In the genomic region with DNA sequence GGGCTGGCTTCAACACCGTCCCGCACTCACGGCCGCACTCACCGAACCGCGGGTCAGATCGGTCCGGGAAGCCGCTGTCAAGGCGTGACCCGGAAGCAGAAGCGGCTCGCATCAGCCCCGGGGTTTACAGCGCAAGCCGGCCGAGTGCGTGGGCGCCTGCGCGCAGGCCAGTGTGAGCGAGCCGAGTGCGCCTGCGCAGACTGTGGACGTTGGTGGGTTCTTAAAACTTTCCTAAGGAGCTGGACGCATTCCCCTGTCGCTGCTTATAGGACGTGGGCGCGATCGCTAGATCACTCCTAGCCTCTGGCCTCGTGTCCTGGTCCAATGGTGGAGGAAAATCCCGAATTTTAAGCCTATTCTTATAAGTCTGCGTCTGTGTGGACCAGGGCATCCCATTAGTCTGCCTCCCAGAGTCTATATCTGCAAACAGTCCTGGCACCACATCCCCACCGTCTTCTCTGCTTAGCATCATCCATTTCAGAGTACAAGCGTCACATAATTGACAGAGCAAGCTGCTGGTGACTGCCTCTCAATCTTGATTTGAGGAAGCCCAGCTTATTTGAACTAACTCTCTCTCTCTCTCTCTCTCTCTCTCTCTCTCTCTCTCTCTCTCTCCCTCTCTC, we compare ENCODE assay signal across 7 mouse cellular contexts. TPM values are rescaled to one million over a fixed set of nuclear protein-coding genes. Genes with fewer than 3 reads are reported as not detected.
DNase-seq lines count a peak whose midpoint lies in the region; ATAC-seq lines count a peak whose summit lies in the region.

No protein-coding gene starts in this region.

- peak; percentile 97 for DNase-seq in adrenal gland, postnatal 14 days
- DNase-seq in embryonic facial prominence, embryonic 11.5 days (ENCODE audit: low spot score), result peak; percentile 95
- peak; percentile 99 for DNase-seq in heart, adult 11 months
- DNase-seq in kidney, adult 18-20 months, result peak; percentile 91
- peak; percentile 95 for DNase-seq in limb, embryonic 11.5 days (ENCODE audit: low spot score)
- DNase-seq in midbrain, embryonic 14.5 days, result peak; percentile 98
- DNase-seq in spleen, adult 18-20 months, result peak; percentile 87 to 89

- no peaks in the 10 kb centered on the region for H3K4me1 ChIP-seq in embryonic facial prominence, embryonic 11.5 days (ENCODE audit: control insufficient read depth, insufficient read depth, low read length)
- H3K4me1 ChIP-seq in limb, embryonic 11.5 days (ENCODE audit: control insufficient read depth, insufficient read depth, low read length), result 0 out of 2 replicates have a peak, but pooled peaks cover 4% of the 10 kb centered on the region
- peaks cover 10% of the 10 kb centered on the region for H3K4me1 ChIP-seq in midbrain, embryonic 14.5 days (ENCODE audit: control insufficient read depth, insufficient read depth, low read length)

- H3K27ac ChIP-seq in embryonic facial prominence, embryonic 11.5 days (replicated peaks; ENCODE audit: low read depth, low read length), result peak overlapping the region; percentile 75; the same call in 1 of the 2 replicates
- H3K27ac ChIP-seq in limb, embryonic 11.5 days (replicated peaks; ENCODE audit: low read depth, low read length), result peak overlapping the region; percentile 56; the same call in 1 of the 2 replicates
- peak overlapping the region; percentile 75 for H3K27ac ChIP-seq in midbrain, embryonic 14.5 days (replicated peaks; ENCODE audit: low read depth, low read length)

- no peaks in the 10 kb centered on the region for H3K9me3 ChIP-seq in embryonic facial prominence, embryonic 11.5 days (replicated peaks; ENCODE audit: control insufficient read depth, low read length)
- no peaks in the 10 kb centered on the region for H3K9me3 ChIP-seq in limb, embryonic 11.5 days (ENCODE audit: control insufficient read depth, low read length)
- H3K9me3 ChIP-seq in midbrain, embryonic 14.5 days (ENCODE audit: control insufficient read depth, low read length), result no peaks in the 10 kb centered on the region

- H3K36me3 ChIP-seq in embryonic facial prominence, embryonic 11.5 days (replicated peaks; ENCODE audit: control insufficient read depth, insufficient read depth, low read depth, low read length), result no peaks in the 10 kb centered on the region; the same call in none of the 2 replicates
- H3K36me3 ChIP-seq in limb, embryonic 11.5 days (ENCODE audit: control insufficient read depth, insufficient read depth, low read length), result peaks cover 2% of the 10 kb centered on the region; the same call in 1 of the 2 replicates
- H3K36me3 ChIP-seq in midbrain, embryonic 14.5 days (ENCODE audit: control insufficient read depth, insufficient read depth, low read length), result peaks cover 18% of the 10 kb centered on the region

- peak overlapping the region; percentile 88 for H3K9ac ChIP-seq in embryonic facial prominence, embryonic 11.5 days (replicated peaks; ENCODE audit: low read length)
- H3K9ac ChIP-seq in limb, embryonic 11.5 days (ENCODE audit: low read length), result peak overlapping the region; percentile 87
- H3K9ac ChIP-seq in midbrain, embryonic 14.5 days (replicated peaks; ENCODE audit: low read length), result peak overlapping the region; percentile 93

- H3K4me3 ChIP-seq in embryonic facial prominence, embryonic 11.5 days (ENCODE audit: low read depth, low read length), result peak overlapping the region; percentile 96
- H3K4me3 ChIP-seq in limb, embryonic 11.5 days (ENCODE audit: low read depth, low read length), result peak overlapping the region; percentile 98
- peak overlapping the region; percentile 100 for H3K4me3 ChIP-seq in midbrain, embryonic 14.5 days (replicated peaks; ENCODE audit: low read depth, low read length)

- peak overlapping the region; percentile 95 for H3K4me2 ChIP-seq in embryonic facial prominence, embryonic 11.5 days (ENCODE audit: low read depth, low read length)
- peak overlapping the region; percentile 62 for H3K4me2 ChIP-seq in limb, embryonic 11.5 days (ENCODE audit: low read depth, severe bottlenecking)
- H3K4me2 ChIP-seq in midbrain, embryonic 14.5 days (ENCODE audit: low read length), result peak overlapping the region; percentile 94

- peak; percentile 96 for ATAC-seq in embryonic facial prominence, embryonic 11.5 days (replicated peaks; ENCODE audit: insufficient number of reproducible peaks, low FRiP score, low TSS enrichment, low read depth)
- peak; percentile 89 for ATAC-seq in limb, embryonic 11.5 days (ENCODE audit: insufficient number of reproducible peaks, low FRiP score, low TSS enrichment, low read depth)
- ATAC-seq in midbrain, embryonic 14.5 days (ENCODE audit: low FRiP score, low TSS enrichment), result peak; percentile 95

- WGBS in embryonic facial prominence, embryonic 11.5 days, result 1% methylated on average over 38 of the region's 38 CpGs
- under 1% methylated on average over 38 of the region's 38 CpGs for WGBS in limb, embryonic 11.5 days
- under 1% methylated on average over 38 of the region's 38 CpGs for WGBS in midbrain, embryonic 14.5 days

- H3K27me3 ChIP-seq in embryonic facial prominence, embryonic 11.5 days (ENCODE audit: control insufficient read depth, insufficient read depth, low read length), result no peaks in the 10 kb centered on the region
- no peaks in the 10 kb centered on the region for H3K27me3 ChIP-seq in limb, embryonic 11.5 days (ENCODE audit: control insufficient read depth, insufficient read depth, low read length)
- no peaks in the 10 kb centered on the region for H3K27me3 ChIP-seq in midbrain, embryonic 14.5 days (ENCODE audit: control insufficient read depth, insufficient read depth, low read length)

RNA-seq across cellular contexts. Expression of a gene that starts 19.8 kb away (rescaled TPM):
- 40.1 and 45.2 TPM in 2 replicates for total RNA-seq in adrenal gland, postnatal 14 days (2021)
- polyA plus RNA-seq in embryonic facial prominence, embryonic 11.5 days (2014; fragmentation: Nextera tagmentation; extraction: Ambion mirVana), result 47.8 and 53.2 TPM in 2 replicates
- polyA plus RNA-seq in limb, embryonic 11.5 days (2014; fragmentation: Nextera tagmentation; extraction: Ambion mirVana), result 47.1 and 47.2 TPM in 2 replicates
- polyA plus RNA-seq in midbrain, embryonic 14.5 days (2014; fragmentation: Nextera tagmentation; extraction: Ambion mirVana), result 65.9 and 71.8 TPM in 2 replicates

RNA-seq across cellular contexts. Expression of a gene that starts 21.3 kb away (rescaled TPM):
- total RNA-seq in adrenal gland, postnatal 14 days (2021), result 0.70 and 0.94 TPM in 2 replicates
- 2.5 and 4.2 TPM in 2 replicates for polyA plus RNA-seq in embryonic facial prominence, embryonic 11.5 days (2014; fragmentation: Nextera tagmentation; extraction: Ambion mirVana)
- polyA plus RNA-seq in limb, embryonic 11.5 days (2014; fragmentation: Nextera tagmentation; extraction: Ambion mirVana), result 0.40 and 0.70 TPM in 2 replicates
- 98.5 and 102 TPM in 2 replicates for polyA plus RNA-seq in midbrain, embryonic 14.5 days (2014; fragmentation: Nextera tagmentation; extraction: Ambion mirVana)

RNA-seq across cellular contexts. Expression of a gene that starts 49.7 kb away (rescaled TPM):
- total RNA-seq in adrenal gland, postnatal 14 days (2021), result not detected in 2 replicates
- not detected in 2 replicates for polyA plus RNA-seq in embryonic facial prominence, embryonic 11.5 days (2014; fragmentation: Nextera tagmentation; extraction: Ambion mirVana)
- not detected in 2 replicates for polyA plus RNA-seq in limb, embryonic 11.5 days (2014; fragmentation: Nextera tagmentation; extraction: Ambion mirVana)
- not detected in 2 replicates for polyA plus RNA-seq in midbrain, embryonic 14.5 days (2014; fragmentation: Nextera tagmentation; extraction: Ambion mirVana)

RNA-seq across cellular contexts. Expression of a gene that starts 52.1 kb away (rescaled TPM):
- total RNA-seq in adrenal gland, postnatal 14 days (2021), result 17.6 and 21.1 TPM in 2 replicates
- 44.2 and 45.7 TPM in 2 replicates for polyA plus RNA-seq in embryonic facial prominence, embryonic 11.5 days (2014; fragmentation: Nextera tagmentation; extraction: Ambion mirVana)
- 50.9 and 57.5 TPM in 2 replicates for polyA plus RNA-seq in limb, embryonic 11.5 days (2014; fragmentation: Nextera tagmentation; extraction: Ambion mirVana)
- polyA plus RNA-seq in midbrain, embryonic 14.5 days (2014; fragmentation: Nextera tagmentation; extraction: Ambion mirVana), result 26.1 and 27.2 TPM in 2 replicates

RNA-seq across cellular contexts. Expression of a gene that starts 53.3 kb away (rescaled TPM):
- 66.1 and 72.0 TPM in 2 replicates for total RNA-seq in adrenal gland, postnatal 14 days (2021)
- 36.8 and 37.4 TPM in 2 replicates for polyA plus RNA-seq in embryonic facial prominence, embryonic 11.5 days (2014; fragmentation: Nextera tagmentation; extraction: Ambion mirVana)
- polyA plus RNA-seq in limb, embryonic 11.5 days (2014; fragmentation: Nextera tagmentation; extraction: Ambion mirVana), result 39.7 and 41.8 TPM in 2 replicates
- polyA plus RNA-seq in midbrain, embryonic 14.5 days (2014; fragmentation: Nextera tagmentation; extraction: Ambion mirVana), result 72.4 and 80.5 TPM in 2 replicates

Comparison
In these comparisons a context has a peak if more than half of its experiments do, and no peak if none do; other contexts are left out.
1. Peak in every context shown above with its lines: DNase-seq, ATAC-seq, H3K4me3 ChIP-seq and H3K27ac ChIP-seq.
2. RNA of a gene that starts 21.3 kb away (polyA plus RNA-seq): 98.5 to 102 TPM in midbrain, embryonic 14.5 days; 2.5 to 4.2 TPM in embryonic facial prominence, embryonic 11.5 days and 0.40 to 0.70 TPM in limb, embryonic 11.5 days; every median in the first group is over 10 times any median in the second.